Mouse (Mus musculus) spleen, adult 2 months (tissue): ENCODE data around the gene Fezf1.

Experiments used
- CTCF ChIP-seq: fragments of 200-500 bp; IDR thresholded peaks from 2 replicates; pipeline ENCODE4 v1.5.1; 2011; ENCODE audit warnings: mild to moderate bottlenecking, inconsistent platforms; ENCODE audit not compliant: insufficient read depth, insufficient read length, insufficient replicate concordance; ENCODE audit errors: extremely low read depth
- POLR2A ChIP-seq: fragments of 200-500 bp; IDR thresholded peaks from 2 replicates; pipeline ENCODE4 v1.6.1; 2011; ENCODE audit warnings: low read depth, low read length, inconsistent platforms

- TF ChIP-seq POLR2A (no peak), CTCF (no peak)
Observed at GRCm38 (mm10) chr6:23207791-23208190, 40.4 kb downstream of the Fezf1 start.
